Mouse (Mus musculus) retina, embryonic 14.5 days (tissue): Measurements from ENCODE around the gene Gm49486.
"Not testable (repeated sequence)": the region's sequence is repeated elsewhere in the genome, so short reads cannot be mapped to it uniquely, and the experiment has no call there.

Source experiments
- DNase-seq: peaks from one replicate; pipeline ENCODE4 v3.0.0-alpha.2; 2015; ENCODE audit warnings: low spot score

The Gm49486 gene

DNA sequence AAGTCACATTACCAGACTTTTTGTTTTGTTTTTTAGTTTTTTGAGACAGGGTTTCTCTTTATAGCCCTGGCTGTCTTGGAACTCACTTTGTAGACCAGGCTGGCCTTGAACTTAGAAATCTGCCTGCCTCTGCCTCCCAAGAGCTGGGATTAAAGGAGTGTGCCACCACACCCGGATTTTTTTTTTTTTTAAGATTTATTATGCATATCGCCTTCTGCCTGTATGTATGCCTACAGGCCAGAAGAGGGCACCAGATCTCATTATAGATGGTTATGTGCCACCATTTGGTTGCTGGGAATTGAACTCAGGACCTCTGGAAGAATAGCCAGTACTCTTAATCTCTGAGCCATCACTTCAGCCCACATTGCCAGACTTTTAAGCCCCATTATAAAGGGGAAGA lies 3.4 kb upstream of the Gm49486 start:
- DNase-seq, result not testable (repeated sequence)

DNA sequence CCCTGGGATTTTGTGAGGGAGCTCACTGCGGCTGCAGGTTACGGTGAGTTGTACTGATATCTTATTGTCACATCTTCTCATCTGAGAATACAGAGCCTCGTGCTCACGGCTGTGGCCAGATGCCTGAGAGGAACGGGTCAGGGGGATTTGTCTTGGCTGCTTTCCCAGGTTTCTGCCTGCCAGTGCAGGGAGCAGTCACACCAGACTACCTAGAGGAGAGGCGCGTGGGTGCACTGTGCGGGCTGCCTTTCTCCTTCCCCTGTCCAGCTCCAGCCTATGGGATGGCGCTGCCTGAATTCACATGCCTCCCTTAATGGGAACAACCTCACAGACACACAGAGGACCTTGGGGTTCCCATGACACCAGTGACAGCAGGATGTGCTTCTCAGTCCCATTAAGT lies 6.1 kb downstream of the Gm49486 start:
- DNase-seq, result no peak

DNA sequence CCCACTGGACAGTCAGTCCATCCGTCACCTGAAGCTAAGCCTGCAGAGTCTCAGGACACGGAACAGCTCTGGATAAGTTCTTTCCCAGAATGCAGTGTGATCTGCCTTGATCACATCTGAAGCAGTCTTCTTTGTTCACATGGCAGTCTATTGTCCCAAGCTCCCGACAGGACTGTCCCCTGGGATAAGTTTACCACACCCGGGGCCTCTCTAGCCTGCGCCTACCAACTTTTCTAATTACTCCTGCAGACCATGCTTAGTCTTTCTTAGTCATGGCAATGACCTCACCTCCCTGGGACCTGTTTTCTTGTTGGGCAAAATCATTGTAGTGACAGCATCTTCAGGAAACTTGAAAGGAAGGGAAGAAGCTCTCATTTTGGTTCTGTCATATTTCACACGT lies 8.8 kb downstream of the Gm49486 start:
- no peak for DNase-seq

DNA sequence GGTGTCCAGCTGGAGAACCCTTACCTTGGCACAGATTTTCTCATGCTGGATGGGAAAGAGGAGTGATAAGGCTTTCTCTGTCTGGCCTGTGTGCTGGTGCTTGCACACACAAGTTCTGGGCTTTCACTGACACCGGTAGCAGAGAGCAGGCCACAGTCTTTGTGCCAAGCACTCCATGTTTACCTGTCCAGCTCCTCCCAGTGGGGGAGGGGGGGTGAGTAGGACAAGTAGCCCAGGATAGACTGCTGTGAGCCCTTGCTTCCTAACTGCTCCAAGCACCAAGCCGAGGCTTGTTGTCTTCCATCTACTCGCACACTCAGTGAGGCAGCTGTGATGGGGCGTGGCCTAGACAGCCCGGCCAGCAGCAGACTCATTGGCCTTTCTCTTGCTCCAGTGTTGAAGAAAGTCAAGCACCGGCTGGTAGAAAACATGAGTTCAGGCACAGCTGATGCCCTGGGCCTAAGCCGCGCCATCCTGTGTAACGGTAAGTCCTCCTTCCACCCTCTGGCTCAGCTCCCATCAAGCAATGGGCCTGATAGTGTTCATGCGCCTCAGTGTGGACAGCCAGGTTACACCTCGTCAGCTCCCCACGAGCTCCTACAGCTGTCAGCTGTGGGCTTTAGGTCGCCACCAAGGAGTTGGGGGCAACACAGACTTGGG lies 13.5 kb downstream of the Gm49486 start:
- peak; percentile 35 for DNase-seq

DNA sequence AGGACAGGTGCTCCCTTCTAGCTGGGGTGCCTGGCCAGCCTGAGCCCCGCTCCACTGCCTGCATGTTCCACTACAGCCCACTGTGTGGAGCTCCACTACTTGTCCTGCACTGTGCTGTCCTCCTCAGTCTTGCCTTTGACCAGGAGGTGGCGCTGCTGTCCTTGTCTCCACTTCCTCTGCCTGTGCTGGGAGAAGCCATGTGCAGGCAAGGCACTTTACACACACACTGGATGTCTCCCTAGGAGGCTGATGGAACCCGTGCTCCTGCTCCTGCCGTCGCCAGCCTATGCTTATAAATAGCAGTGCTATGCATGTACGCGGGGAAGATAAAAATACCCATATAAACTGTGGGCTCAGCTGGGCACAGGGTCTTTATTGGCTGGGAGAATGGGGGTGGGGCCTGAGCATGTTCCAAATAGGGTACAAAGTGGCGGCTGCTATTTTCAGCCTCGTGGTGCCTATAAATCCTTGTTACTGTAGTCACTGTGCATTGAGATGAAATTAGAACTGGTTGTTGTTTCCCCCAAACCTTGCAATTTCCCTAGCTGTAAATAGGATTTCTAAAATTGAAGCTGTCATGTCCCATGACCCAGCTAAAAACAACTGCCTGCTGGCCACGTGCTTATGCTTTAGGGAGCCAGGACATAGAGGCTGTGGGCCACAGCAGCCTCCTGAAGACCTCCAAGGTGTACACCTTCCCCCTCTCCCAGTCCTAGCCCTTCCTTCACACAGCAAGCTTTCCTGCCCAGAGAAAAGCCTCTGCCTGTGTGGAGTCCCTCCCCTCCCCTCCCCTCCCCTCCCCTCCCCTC lies 14.2 kb downstream of the Gm49486 start:
- DNase-seq, result peak; percentile 96

DNA sequence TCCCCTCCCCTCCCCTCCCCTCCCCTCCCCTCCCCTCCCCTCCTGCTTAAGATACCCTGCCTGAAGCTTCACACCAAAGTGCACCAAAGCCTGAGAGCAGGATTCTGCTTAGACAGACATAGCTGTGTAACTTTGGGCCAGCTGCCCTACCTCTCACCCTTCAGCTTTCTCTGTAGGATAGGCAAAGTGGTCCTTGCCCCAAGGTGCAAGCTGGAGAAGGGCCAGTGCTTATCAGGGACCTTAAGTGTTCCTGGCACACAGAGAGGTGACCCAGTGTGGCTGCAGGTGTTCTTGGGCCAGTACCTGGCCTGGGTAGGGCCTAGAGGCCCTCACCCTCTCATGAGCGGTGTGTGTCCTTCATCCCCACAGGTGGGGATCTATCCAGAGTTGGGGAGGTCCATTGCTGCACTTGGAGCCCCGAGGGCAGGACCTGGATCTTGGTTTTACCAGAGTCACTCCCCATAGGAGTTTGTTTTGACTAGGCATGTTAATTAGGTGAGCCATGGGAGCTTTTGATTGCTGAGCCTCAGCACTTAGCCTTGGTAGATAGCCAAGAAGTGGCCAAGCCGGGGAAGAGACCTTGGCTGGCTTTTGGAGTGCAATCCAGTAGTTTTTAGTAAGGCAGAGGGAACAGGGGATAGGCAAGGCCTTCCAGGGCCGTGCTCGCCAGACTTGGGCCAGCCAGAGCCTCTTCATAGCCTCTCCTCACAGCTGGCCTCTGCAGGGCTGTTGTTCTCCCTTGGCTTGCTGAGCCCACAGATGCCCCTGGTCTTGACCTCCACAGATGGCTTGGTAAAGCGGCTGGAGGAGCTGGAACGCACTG lies 15.1 kb downstream of the Gm49486 start:
- DNase-seq, result no peak

DNA sequence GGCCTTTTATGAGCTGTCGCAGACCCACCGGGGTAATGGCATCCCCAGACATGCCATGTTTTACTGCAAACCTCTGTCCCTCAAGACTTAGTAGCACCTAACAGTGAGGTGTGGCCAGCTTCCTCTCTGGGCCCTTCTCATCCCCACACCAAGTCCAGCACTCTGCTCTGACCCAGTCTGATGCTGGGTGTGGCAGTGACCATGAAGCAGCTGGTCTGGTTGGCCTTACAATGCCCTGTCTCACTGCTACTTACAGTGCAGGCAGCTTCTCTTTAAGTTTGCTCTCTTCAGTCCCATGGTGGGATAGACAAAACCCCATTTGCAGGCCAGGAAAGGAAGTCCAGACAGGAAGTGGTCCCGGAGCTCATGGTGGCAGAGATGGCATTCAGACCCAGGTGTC lies 16.1 kb downstream of the Gm49486 start:
- no peak for DNase-seq

DNA sequence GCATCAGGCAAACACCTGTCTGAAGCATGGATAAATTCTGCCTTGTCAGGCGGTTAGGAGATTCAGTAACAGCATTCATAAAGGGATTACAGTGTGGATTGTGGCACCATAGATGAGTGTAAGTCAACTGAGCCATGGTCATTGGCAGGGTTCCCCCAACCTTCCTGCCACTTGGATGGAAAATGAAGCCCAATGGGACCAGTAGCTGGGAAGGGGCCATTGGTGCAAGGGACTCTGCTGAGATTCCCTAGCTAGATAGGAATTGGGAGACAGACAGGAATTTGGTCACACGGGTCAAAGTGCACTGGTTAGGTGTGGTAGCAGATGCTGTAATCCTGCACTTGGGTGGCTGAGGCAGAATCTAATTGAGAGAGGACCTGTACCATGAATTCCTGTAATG lies 21.0 kb downstream of the Gm49486 start:
- DNase-seq, result no peak

DNA sequence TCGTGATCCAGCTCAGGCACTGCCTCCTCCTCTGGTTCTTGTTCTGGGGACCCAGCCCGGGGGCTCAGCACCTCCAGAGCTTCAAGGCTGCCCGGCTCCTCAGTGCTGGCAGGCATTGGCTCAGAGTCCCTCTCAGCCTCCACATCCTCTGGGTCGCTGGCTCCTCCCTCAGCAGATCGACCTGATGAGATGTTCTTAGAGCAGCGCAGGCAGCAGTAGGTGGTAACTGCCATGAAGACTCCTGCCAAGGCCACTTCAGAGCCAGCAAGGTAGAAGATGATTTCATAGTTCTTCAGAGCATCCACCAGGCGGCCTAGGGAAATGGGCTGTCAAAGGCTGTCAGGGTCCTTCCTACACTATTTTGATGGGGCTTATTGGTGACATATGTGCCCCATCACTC lies 22.0 kb downstream of the Gm49486 start:
- DNase-seq, result no peak

DNA sequence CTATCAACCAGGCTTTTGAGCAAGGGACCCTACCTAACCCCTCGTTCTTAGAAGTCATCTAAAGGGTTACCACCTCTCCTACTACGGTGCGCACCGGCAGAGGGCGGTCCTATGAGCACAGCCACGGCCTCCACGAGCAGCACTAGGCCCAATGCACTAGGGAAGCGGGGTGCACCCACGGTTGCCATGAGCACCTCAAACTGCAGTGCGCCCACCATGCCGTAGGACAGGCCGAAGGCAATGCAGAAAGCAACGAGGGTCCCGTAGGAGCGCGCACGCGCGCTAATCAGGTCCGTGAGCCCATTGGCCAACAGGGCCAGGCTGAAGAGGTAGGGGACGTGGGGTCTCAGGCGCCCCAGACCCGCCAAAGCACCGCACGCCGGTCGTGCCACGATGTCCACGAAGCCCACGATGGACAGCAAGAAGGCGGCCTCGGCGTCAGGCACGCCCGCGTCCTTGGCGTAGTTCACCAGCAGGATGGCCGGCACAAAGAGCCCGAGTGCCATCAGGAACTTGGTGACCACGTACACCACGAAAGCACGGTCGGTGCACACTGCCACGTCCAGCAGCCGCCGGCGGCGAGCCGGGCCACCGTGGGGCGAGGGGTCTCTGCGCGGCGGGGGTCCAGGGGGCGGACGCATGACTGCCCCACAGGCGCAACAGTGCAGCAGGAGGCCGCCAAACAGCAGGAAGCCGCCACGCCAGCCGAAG lies 22.7 kb downstream of the Gm49486 start:
- DNase-seq, result peak; percentile 40

DNA sequence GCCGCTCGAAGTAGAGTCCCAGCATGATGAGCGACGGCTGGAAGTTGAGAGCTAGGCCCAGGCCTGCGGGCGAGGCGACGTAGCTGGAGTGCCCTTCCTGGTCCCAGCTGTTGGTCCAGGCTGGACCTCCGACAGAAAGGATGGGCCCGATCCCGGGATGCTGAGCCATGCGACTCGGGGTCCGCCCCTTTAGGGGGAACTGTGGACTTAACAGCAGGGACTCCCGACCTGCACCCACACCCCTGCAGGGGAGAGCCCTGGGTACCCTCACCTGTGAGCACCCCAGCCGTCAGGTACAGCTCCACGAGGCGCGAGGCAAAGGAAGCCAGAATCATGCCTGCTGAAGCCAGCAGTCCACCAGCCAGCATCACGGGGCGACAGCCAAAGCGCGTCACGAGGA lies 23.4 kb downstream of the Gm49486 start:
- no peak for DNase-seq

DNA sequence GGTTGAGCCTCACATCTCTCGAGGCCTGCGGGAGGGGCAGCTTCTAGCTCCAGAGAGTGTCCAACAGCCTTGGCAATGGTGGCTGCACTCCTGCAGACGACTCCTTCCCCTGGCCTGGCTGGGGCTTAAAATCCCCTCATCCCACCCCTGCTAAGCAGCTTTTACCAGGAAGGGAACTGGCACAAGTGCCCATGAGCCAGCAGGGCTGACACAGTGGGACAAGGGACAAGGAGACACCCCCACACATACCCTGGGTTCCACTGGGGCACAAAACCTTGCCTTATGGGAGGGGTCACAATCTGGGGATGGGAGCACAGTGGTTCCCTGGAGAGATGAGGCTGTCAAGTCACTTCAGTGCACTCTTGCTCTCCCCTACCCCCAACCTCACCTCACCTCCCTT lies 25.5 kb downstream of the Gm49486 start, which contains the start of gene Slc16a8:
TSS of gene Slc16a8 (minus strand) at position 101 of the 400 bp plus-strand sequence.
- no peak for DNase-seq

DNA sequence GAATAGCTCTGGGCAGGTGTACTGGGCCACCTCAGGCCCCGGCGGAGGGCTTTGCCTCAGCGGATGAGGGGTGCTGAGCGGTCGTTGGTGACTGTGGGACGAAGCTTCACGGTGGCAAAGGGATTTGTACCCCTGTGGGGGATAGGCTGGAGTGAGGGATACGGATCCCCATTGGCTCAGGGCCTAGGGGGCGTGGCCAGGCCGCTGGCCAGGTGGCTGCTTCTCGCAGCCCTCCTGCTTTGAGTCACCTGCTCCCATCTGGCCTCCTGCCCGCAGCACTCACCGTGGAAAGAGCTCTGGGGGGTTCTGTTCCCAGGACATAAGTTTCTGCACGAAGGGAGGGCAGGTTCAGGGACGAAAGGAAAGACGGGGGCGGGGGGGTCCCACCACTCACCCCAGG lies 29.3 kb downstream of the Gm49486 start:
- no peak for DNase-seq

DNA sequence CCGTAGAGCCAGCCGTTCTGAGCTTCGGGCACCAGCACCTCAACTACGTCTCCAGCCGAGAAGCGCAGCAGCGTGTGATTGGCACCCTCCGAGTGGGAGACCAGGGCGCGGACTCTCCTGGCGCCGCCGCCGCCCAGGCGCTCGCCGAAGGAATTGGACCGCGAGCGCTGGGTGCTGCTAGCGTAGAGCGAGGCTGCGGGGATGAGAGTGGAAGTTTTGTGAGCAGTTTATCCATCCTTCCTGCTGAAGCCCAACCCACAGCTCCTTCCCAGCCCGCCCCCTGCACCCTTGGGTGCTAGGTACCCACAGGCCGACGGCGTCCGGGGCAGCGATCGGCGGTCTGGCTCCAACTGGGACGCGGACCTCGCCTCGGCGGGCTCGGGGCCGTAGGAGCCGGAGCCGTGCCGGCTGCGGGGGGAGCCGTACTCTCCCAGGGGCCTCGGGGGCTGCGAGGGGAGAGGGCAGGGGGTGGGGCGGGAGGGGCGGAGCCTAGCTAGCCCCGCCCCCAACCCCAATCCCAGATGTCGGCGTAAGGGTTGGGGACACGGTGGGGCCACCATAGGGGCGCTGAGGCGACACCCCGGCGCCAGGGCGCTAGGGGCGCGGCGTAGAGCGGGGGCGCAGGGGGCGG lies 32.0 kb downstream of the Gm49486 start:
- DNase-seq, result peak; percentile 65

DNA sequence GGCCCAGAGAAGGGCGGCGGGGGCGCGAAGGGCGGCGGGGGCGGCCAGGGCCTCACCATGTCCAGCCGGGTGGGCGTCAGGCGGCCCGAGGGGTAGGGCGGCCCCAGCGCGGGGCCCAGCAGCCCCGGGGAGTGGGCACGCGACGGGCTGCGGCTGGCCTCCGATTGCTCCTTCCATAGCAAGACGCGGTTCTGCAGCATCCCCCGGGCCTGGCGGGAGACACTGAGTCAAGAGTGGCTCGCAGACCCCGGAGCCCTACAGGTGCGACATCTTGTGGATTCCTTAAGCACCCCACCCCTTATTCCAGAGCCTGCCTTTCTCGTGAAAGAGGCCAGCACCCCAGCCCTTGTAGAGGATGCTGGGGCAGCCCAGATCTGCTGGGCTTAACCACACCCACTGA lies 32.6 kb downstream of the Gm49486 start:
- peak; percentile 24 for DNase-seq

DNA sequence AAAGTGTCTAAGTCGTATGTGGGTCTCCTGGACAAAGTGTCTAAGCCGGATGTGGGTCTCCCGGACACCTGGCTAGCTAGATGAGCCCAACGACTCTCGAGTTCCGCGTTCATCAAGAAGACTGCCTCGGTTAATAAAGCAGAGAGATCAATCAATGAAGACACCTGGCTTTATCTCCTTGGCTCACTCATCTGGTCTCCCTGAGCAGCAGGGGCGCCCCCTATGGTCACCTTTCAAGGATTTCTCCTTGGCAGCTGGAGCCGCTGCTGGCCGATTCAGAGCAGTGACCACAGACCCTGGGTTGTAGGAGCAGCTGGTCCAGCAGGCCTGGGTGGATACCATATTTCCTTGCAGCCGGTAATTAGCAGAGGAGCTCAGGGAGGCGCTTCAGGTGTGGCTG lies 33.2 kb downstream of the Gm49486 start:
- peak; percentile 77 for DNase-seq

DNA sequence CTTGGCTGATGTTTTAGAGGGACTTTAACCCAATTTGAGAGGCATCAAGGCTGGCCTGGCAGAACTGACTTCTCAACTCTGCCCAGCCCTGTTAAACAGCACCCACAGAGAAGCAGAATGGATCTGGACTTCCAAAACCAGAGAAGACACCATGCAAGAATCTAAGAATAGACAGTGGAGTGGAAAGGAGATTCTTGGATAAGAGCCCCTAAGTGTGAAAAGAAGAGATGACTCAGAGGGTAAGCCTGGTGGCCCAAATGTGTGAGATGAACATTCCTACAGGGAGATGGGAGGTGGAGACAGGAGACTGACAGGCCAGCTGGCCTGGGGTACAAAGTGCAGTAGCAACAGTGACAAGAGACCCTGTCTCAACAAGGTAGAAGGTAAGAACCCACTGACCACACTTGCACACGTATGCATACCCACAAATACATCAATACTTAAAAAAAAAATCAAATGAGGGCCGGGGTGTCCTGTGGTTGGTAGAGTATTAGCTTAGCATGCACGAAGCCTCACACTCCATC lies 33.7 kb downstream of the Gm49486 start:
- no peak for DNase-seq

DNA sequence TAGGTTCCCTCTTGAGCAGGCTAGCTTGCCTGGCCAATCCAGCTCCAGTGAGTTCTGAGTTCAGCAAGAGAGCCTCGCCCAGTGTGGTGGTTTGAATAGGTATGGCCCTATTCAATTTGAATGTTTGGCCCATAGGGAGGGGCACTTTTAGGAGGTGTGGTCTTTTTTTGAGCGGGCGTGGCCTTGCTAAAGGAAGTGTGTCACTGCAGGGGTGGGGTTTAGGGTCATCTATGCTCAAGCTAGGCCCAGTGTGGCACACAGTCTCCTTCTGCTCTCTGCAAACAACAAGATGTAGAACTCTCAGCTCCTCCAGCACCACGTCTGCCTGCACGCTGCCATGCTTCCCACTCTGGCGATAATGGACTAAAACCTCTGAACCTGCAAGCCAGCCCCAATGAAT lies 34.5 kb downstream of the Gm49486 start:
- DNase-seq, result no peak

DNA sequence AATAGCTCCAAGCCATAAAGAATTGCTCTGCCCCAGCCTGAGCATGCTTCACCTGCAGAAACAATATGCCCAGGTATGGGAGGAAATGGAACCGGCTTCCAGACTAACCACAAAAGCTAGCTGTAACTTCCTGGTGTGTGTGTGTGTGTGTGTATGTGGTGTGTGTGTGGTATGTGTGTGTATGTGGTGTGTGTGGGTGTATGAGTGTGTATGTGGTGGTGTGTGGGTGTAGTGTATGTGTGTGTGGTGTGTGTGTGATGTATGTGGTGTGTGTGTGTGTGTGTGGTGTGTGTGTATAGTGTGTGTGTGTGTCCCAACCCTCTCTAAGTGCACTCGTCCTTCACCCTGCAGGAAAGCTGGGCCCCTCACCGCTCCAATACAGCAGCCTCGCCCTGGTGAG lies 36.2 kb downstream of the Gm49486 start:
- DNase-seq, result no peak

DNA sequence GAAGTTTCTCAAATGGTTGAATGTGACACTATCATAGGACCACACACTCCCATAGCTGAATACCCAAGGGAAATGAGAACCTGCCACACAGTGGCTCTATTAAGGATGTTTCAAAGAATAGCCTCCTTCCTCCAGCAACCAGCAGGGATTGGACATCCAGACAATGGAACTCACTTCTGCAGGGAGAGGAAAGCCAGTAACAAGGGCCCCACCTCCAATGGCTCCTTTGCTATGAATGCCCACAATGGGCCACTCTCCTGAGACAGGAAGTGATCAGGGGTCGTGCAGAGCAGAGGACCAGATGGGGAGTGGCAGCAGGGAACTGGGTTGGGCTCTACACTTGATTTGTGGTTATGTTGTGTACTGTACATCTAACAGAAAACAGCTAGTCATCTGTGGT lies 39.3 kb downstream of the Gm49486 start:
- no peak for DNase-seq
